Mouse (Mus musculus) thymus, postnatal 4 days (tissue): ENCODE data around the gene Il27.

Experiments
- DNase-seq: peaks from one replicate; pipeline ENCODE4 v3.0.0; 2021

The Il27 gene

GRCm38 (mm10) chr7:126606611-126607010, 11.9 kb upstream of the Il27 start:
- peak; percentile 26 for DNase-seq

GRCm38 (mm10) chr7:126602650-126603049, 7.9 kb upstream of the Il27 start:
- DNase-seq: no peak

GRCm38 (mm10) chr7:126601896-126602295, 7.2 kb upstream of the Il27 start:
- DNase-seq: no peak

- no peak for DNase-seq
Measured at GRCm38 (mm10) chr7:126598919-126599318, 4.2 kb upstream of the Il27 start.

GRCm38 (mm10) chr7:126596414-126596813, 1.7 kb upstream of the Il27 start:
- no peak for DNase-seq

GRCm38 (mm10) chr7:126595890-126596289, 1.1 kb upstream of the Il27 start:
- no peak for DNase-seq

- DNase-seq: peak; percentile 35
Measured at GRCm38 (mm10) chr7:126587779-126588178, 7.0 kb downstream of the Il27 start.

GRCm38 (mm10) chr7:126586839-126587238, 7.9 kb downstream of the Il27 start:
- no peak for DNase-seq

GRCm38 (mm10) chr7:126585717-126586116, 9.0 kb downstream of the Il27 start, which contains the start of gene Cln3:
TSS of gene Cln3 (minus strand) at chr7:126585817.
- DNase-seq: no peak

GRCm38 (mm10) chr7:126584506-126584977, 10.2 kb downstream of the Il27 start, which contains the start of gene Apobr:
TSS of gene Apobr (plus strand) at chr7:126584942.
- peak; percentile 54 for DNase-seq

- DNase-seq: peak; percentile 37
Measured at GRCm38 (mm10) chr7:126583761-126584160, 11.0 kb downstream of the Il27 start.

GRCm38 (mm10) chr7:126583251-126583709, 11.5 kb downstream of the Il27 start:
- DNase-seq: peak; percentile 89

- peak; percentile 43 for DNase-seq
Measured at GRCm38 (mm10) chr7:126582759-126583158, 12.0 kb downstream of the Il27 start.

- DNase-seq: no peak
Measured at GRCm38 (mm10) chr7:126581661-126582060, 13.1 kb downstream of the Il27 start.

- DNase-seq: peak; percentile 82
Measured at GRCm38 (mm10) chr7:126579172-126579571, 15.6 kb downstream of the Il27 start.

GRCm38 (mm10) chr7:126576946-126577345, 17.8 kb downstream of the Il27 start:
- DNase-seq: peak; percentile 83

GRCm38 (mm10) chr7:126566094-126566765, 28.5 kb downstream of the Il27 start, which contains the start of gene Eif3c:
TSS of gene Eif3c (minus strand) at chr7:126566411.
- peak; percentile 81 for DNase-seq

- no peak for DNase-seq
Measured at GRCm38 (mm10) chr7:126565693-126566092, 29.0 kb downstream of the Il27 start.

GRCm38 (mm10) chr7:126556635-126557034, 38.1 kb downstream of the Il27 start:
- no peak for DNase-seq

GRCm38 (mm10) chr7:126554796-126555195, 39.9 kb downstream of the Il27 start:
- DNase-seq: peak; percentile 67

- no peak for DNase-seq
Measured at GRCm38 (mm10) chr7:126545631-126546030, 49.1 kb downstream of the Il27 start.

GRCm38 (mm10) chr7:126541661-126542060, 53.1 kb downstream of the Il27 start:
- no peak for DNase-seq
